Mouse (Mus musculus) heart, postnatal 0 days (tissue): ENCODE data around the gene Hint2. TPM values are rescaled to one million over a fixed set of nuclear protein-coding genes. Genes with fewer than 3 reads are reported as not detected.
A peak's percentile ranks its signal among the peaks of the same experiment; 100 is the strongest.

ENCODE experiments used
- ATAC-seq: fragments of 200-750 bp; cut with Nextera tagmentation; 2 replicates; pipeline ENCODE4 v1.8.0; 2017; ENCODE audit warnings: low read depth, moderate number of reproducible peaks, moderate library complexity; ENCODE audit not compliant: insufficient read depth
- DNase-seq: peaks from one replicate; pipeline ENCODE4 v3.0.0-alpha.2; 2016; ENCODE audit warnings: low spot score
- H3K27ac ChIP-seq: fragments of 300-500 bp; sonication (generic); 2 replicates; pipeline ENCODE4 v1.5.1; 2014; ENCODE audit warnings: low read depth, mild to moderate bottlenecking
- H3K27me3 ChIP-seq: fragments of 300-500 bp; sonication (generic); 2 replicates; pipeline ENCODE4 v1.6.1; 2014; ENCODE audit warnings: low read length, mixed read lengths; ENCODE audit not compliant: control insufficient read depth, insufficient read depth
- H3K36me3 ChIP-seq: fragments of 300-500 bp; sonication (generic); replicated peaks from 2 replicates; pipeline ENCODE4 v1.6.1; 2014; ENCODE audit warnings: low read length, mixed read lengths; ENCODE audit not compliant: control insufficient read depth, insufficient read depth
- H3K4me1 ChIP-seq: fragments of 300-500 bp; sonication (generic); 2 replicates; pipeline ENCODE4 v1.6.1; 2014; ENCODE audit warnings: antibody characterized with exemption; ENCODE audit not compliant: control insufficient read depth, insufficient read depth
- H3K4me2 ChIP-seq: fragments of 300-500 bp; sonication (generic); 2 replicates; pipeline ENCODE4 v1.6.1; 2014; ENCODE audit warnings: low read depth, mild to moderate bottlenecking, low read length, moderate library complexity
- H3K4me3 ChIP-seq: fragments of 300-500 bp; sonication (generic); 2 replicates; pipeline ENCODE4 v1.5.1; 2014; ENCODE audit warnings: low read depth, low read length
- H3K9ac ChIP-seq: fragments of 300-500 bp; sonication (generic); replicated peaks from 2 replicates; pipeline ENCODE4 v1.6.1; 2014; ENCODE audit warnings: low read depth, low read length, mixed read lengths
- H3K9me3 ChIP-seq: fragments of 300-500 bp; sonication (generic); replicated peaks from 2 replicates; pipeline ENCODE4 v1.6.1; 2016; ENCODE audit warnings: low read length; ENCODE audit not compliant: control insufficient read depth
- CTCF ChIP-seq: IDR thresholded peaks from 2 replicates; pipeline ENCODE4 v1.5.1; 2016; ENCODE audit warnings: antibody characterized with exemption, control low read depth, low read depth
- EP300 ChIP-seq: IDR thresholded peaks from 2 replicates; pipeline ENCODE4 v1.6.1; 2016; ENCODE audit warnings: antibody characterized with exemption, low read depth
- WGBS: fragments of 180-500 bp; shearing (Covaris S2); extraction: QIAGEN DNeasy Blood & Tissue Kit; methylation state at CpG from one replicate; pipeline ENCODE4 v1.1.7; 2014; 5-methylcytosine and 5-hydroxymethylcytosine counted together
- polyA plus RNA-seq: library from polyadenylated mRNA; unstranded; fragments of >200 nt; fragmentation: Nextera tagmentation; extraction: Ambion mirVana; gene quantifications from 2 replicates; pipeline ENCODE4 v1.2.1, GENCODE M21; 2015
- total RNA-seq: library from RNA; depleted of rRNA; stranded (reverse); fragments of >200 nt; gene quantifications from 2 replicates; pipeline ENCODE4 v1.2.3, GENCODE M21; 2014; ENCODE audit warnings: low replicate concordance; rRNA removed

The Hint2 gene
- total RNA-seq (358 and 378 TPM in 2 replicates), polyA plus RNA-seq (322 and 361 TPM in 2 replicates)

GRCm38 (mm10) chr4:43656339-43657109, at the start of gene Hint2:
Gene Hint2, minus strand, starts transcription at chr4:43656466.
- peak; percentile 96 for ATAC-seq
- peak within 1 kb of the TSS; percentile 97 for H3K4me3 ChIP-seq
- H3K4me2 ChIP-seq: peak within 1 kb of the TSS; percentile 82
- peak within 1 kb of the TSS; percentile 87 for H3K9ac ChIP-seq
- no peaks in the 10 kb centered on the region for H3K27me3 ChIP-seq
- no peaks in the 10 kb centered on the region for H3K36me3 ChIP-seq
- no peaks in the 10 kb centered on the region for H3K9me3 ChIP-seq
- peaks cover 8% of the 10 kb centered on the region for H3K4me1 ChIP-seq
- H3K27ac ChIP-seq: peak within 1 kb of the TSS; percentile 98
- WGBS: 1% methylated on average over 34 of the region's 34 CpGs
- TF ChIP-seq EP300: no peak
- TF ChIP-seq CTCF: no peak
- DNase-seq: peak; percentile 99

- Histone ChIP-seq H3K4me3 (no peak overlapping the region), H3K9ac (no peak overlapping the region), H3K36me3 (no peaks in the 10 kb centered on the region), H3K4me2 (no peak overlapping the region), H3K9me3 (no peaks in the 10 kb centered on the region), H3K27me3 (0 out of 2 replicates have a peak, but pooled peaks cover 3% of the 10 kb centered on the region), H3K27ac (no peak overlapping the region), H3K4me1 (no peaks in the 10 kb centered on the region)
- ATAC-seq (no peak), DNase-seq (no peak)
- TF ChIP-seq CTCF: no peak
- TF ChIP-seq EP300: no peak
- 65% methylated on average over 13 of the region's 13 CpGs for WGBS
These were observed 49.7 kb upstream of the Hint2 start for GRCm38 (mm10) chr4:43705991-43706390.

- H3K36me3 ChIP-seq: no peaks in the 10 kb centered on the region
- no peak overlapping the region for H3K27ac ChIP-seq
- DNase-seq (no peak), ATAC-seq (no peak)
- TF ChIP-seq CTCF (no peak), EP300 (no peak)
- H3K4me1 ChIP-seq: no peaks in the 10 kb centered on the region
- H3K4me2 ChIP-seq: no peak overlapping the region
- no peaks in the 10 kb centered on the region for H3K9me3 ChIP-seq
- H3K4me3 ChIP-seq: no peak overlapping the region
- H3K27me3 ChIP-seq: no peaks in the 10 kb centered on the region
- H3K9ac ChIP-seq: no peak overlapping the region
- WGBS: 72% methylated on average over 8 of the region's 8 CpGs
These were observed 47.6 kb upstream of the Hint2 start for GRCm38 (mm10) chr4:43703851-43704250.

GRCm38 (mm10) chr4:43703439-43703838, 47.2 kb upstream of the Hint2 start:
- WGBS: 66% methylated on average over 6 of the region's 6 CpGs

GRCm38 (mm10) chr4:43700707-43701106, 44.4 kb upstream of the Hint2 start, which contains the start of gene Olfr70:
Gene Olfr70, minus strand, starts transcription at chr4:43700807.
- Histone ChIP-seq H3K4me2 (no peak within 1 kb of the TSS), H3K9me3 (no peaks in the 10 kb centered on the region), H3K9ac (no peak within 1 kb of the TSS), H3K27me3 (no peaks in the 10 kb centered on the region), H3K4me1 (no peaks in the 10 kb centered on the region), H3K27ac (no peak within 1 kb of the TSS), H3K4me3 (no peak within 1 kb of the TSS), H3K36me3 (no peaks in the 10 kb centered on the region)
- TF ChIP-seq CTCF (no peak), EP300 (no peak)
- DNase-seq (no peak), ATAC-seq (no peak)
- WGBS: 86% methylated on average over 6 of the region's 6 CpGs

More at GRCm38 (mm10) chr4:43703439-43703838, 47.2 kb upstream of the Hint2 start:
- H3K27me3 ChIP-seq: no peaks in the 10 kb centered on the region
- no peaks in the 10 kb centered on the region for H3K36me3 ChIP-seq
- H3K9ac ChIP-seq: no peak overlapping the region
- TF ChIP-seq EP300: no peak
- peak; percentile 13; the same call in 1 of the 2 replicates for TF ChIP-seq CTCF
- H3K4me1 ChIP-seq: no peaks in the 10 kb centered on the region
- no peak for ATAC-seq
- H3K4me2 ChIP-seq: no peak overlapping the region
- no peak overlapping the region for H3K4me3 ChIP-seq
- no peak overlapping the region for H3K27ac ChIP-seq
- no peak for DNase-seq
- no peaks in the 10 kb centered on the region for H3K9me3 ChIP-seq
